Mouse (Mus musculus) neural tube, embryonic 11.5 days (tissue): Measurements from ENCODE around the gene Clpx. TPM values are rescaled to one million over a fixed set of nuclear protein-coding genes. Genes with fewer than 3 reads are reported as not detected.
"Not testable (repeated sequence)": the region's sequence is repeated elsewhere in the genome, so short reads cannot be mapped to it uniquely, and the experiment has no call there.

ENCODE experiments used
- ATAC-seq: fragments of 200-750 bp; cut with Nextera tagmentation; 2 replicates; pipeline ENCODE4 v1.8.0; 2017; ENCODE audit warnings: moderate number of reproducible peaks, mild to moderate bottlenecking, moderate TSS enrichment, moderate library complexity; ENCODE audit not compliant: insufficient read depth, low FRiP score, low TSS enrichment
- DNase-seq: peaks from one replicate; pipeline ENCODE4 v3.0.0-alpha.2; 2015; ENCODE audit warnings: low spot score
- H3K27ac ChIP-seq: fragments of 300-500 bp; sonication (generic); 2 replicates; pipeline ENCODE4 v1.5.1; 2014; ENCODE audit warnings: low read depth, mild to moderate bottlenecking, low read length
- H3K27me3 ChIP-seq: fragments of 300-500 bp; sonication (generic); 2 replicates; pipeline ENCODE4 v1.6.1; 2014; ENCODE audit warnings: mild to moderate bottlenecking, low read length, mixed read lengths; ENCODE audit not compliant: control insufficient read depth, insufficient read depth
- H3K36me3 ChIP-seq: fragments of 300-500 bp; sonication (generic); 2 replicates; pipeline ENCODE4 v1.6.1; 2014; ENCODE audit warnings: mild to moderate bottlenecking, low read length, moderate library complexity, mixed read lengths; ENCODE audit not compliant: control insufficient read depth, insufficient read depth
- H3K4me1 ChIP-seq: fragments of 300-500 bp; sonication (generic); 2 replicates; pipeline ENCODE4 v1.6.1; 2014; ENCODE audit warnings: low read length, mixed read lengths; ENCODE audit not compliant: control insufficient read depth, insufficient read depth
- H3K4me2 ChIP-seq: fragments of 300-500 bp; sonication (generic); 2 replicates; pipeline ENCODE4 v1.6.1; 2014; ENCODE audit warnings: low read depth, mild to moderate bottlenecking, moderate library complexity
- H3K4me3 ChIP-seq: fragments of 300-500 bp; sonication (generic); 2 replicates; pipeline ENCODE4 v1.5.1; 2014; ENCODE audit warnings: low read depth, low read length
- H3K9ac ChIP-seq: fragments of 300-500 bp; sonication (generic); 2 replicates; pipeline ENCODE4 v1.6.1; 2014; ENCODE audit warnings: mild to moderate bottlenecking, low read length
- H3K9me3 ChIP-seq: fragments of 300-500 bp; sonication (generic); 2 replicates; pipeline ENCODE4 v1.6.1; 2016; ENCODE audit warnings: low read length; ENCODE audit not compliant: control insufficient read depth
- WGBS: fragments of 180-500 bp; shearing (Covaris S2); extraction: QIAGEN DNeasy Blood & Tissue Kit; methylation state at CpG from one replicate; pipeline ENCODE4 v1.1.7; 2014; 5-methylcytosine and 5-hydroxymethylcytosine counted together
- polyA plus RNA-seq: library from polyadenylated mRNA; unstranded; fragments of >200 nt; fragmentation: Nextera tagmentation; extraction: Ambion mirVana; gene quantifications from 2 replicates; pipeline ENCODE4 v1.2.1, GENCODE M21; 2014

Gene Clpx
- polyA plus RNA-seq, 1 experiment from 2014 or later = 50.0 TPM

DNA sequence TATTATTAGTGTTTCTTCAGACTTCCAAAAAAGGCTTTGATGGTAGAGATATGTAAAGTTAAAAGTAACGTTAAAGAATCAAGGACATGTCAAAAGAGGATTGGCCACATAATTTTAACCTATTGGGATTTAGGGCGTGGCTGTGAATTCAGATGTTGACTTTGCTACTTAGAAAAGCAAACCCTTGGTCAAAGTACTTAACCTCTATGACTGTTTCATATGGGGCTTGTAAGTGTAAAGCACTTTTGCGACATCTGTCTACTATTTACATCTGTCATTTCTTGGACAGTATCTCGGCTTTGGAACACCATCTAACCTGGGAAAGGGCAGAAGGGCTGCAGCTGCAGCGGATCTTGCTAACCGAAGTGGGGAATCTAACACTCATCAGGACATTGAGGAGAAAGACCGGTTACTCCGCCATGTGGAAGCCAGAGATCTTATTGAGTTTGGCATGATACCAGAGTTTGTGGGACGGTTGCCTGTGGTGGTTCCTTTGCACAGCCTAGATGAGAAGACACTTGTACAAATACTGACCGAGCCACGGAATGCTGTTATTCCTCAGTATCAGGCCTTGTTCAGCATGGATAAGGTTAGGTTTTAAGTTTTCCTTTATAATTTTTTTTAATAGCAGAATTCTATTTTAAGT lies 28.3 kb downstream of the Clpx start:
- Histone ChIP-seq H3K9me3 (no peaks in the 10 kb centered on the region), H3K36me3 (peaks cover 8% of the 10 kb centered on the region), H3K4me2 (no peak overlapping the region), H3K9ac (no peak overlapping the region), H3K4me1 (no peaks in the 10 kb centered on the region), H3K4me3 (no peak overlapping the region), H3K27me3 (no peaks in the 10 kb centered on the region), H3K27ac (no peak overlapping the region)
- 92% methylated on average over 11 of the region's 11 CpGs for WGBS
- ATAC-seq (no peak), DNase-seq (no peak)

DNA sequence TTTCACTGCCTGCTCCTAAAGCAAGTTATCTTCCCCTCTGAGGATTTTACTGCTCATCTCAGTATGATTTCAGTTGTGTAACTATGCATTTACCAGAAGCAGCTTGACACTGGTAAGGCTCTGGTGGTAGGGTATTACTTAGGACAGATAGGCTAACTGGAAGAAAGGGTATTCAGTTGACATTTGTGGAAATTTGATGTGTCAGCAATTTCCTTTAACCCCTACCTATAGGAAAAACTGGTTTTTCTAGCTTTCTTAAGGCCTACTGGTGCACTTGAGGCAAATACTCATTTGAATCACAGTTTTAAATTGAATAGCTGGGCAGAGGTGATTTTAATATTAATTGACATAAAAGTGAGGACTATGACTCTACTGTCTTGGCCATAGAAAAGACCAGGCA lies 31.9 kb downstream of the Clpx start:
- DNase-seq (no peak), ATAC-seq (no peak)
- no peak overlapping the region for H3K27ac ChIP-seq
- no peaks in the 10 kb centered on the region for H3K9me3 ChIP-seq
- H3K9ac ChIP-seq = no peak overlapping the region
- no peaks in the 10 kb centered on the region for H3K4me1 ChIP-seq
- no peaks in the 10 kb centered on the region for H3K27me3 ChIP-seq
- H3K4me3 ChIP-seq = no peak overlapping the region
- peaks cover 11% of the 10 kb centered on the region for H3K36me3 ChIP-seq
- no peak overlapping the region for H3K4me2 ChIP-seq

- H3K4me2 ChIP-seq = no peak overlapping the region
- WGBS = 91% methylated on average over 2 of the region's 2 CpGs
- ATAC-seq (no peak), DNase-seq (no peak)
- no peaks in the 10 kb centered on the region for H3K9me3 ChIP-seq
- H3K4me1 ChIP-seq = no peaks in the 10 kb centered on the region
- H3K27ac ChIP-seq = no peak overlapping the region
- no peak overlapping the region for H3K4me3 ChIP-seq
- H3K36me3 ChIP-seq = peaks cover 11% of the 10 kb centered on the region
- H3K27me3 ChIP-seq = no peaks in the 10 kb centered on the region
- H3K9ac ChIP-seq = no peak overlapping the region
These were observed 33.3 kb downstream of the Clpx start for GRCm38 (mm10) chr9:65327371-65327770.

GRCm38 (mm10) chr9:65333958-65334357 lies 39.9 kb downstream of the Clpx start:
- no peak overlapping the region for H3K4me2 ChIP-seq
- DNase-seq = no peak
- no peaks in the 10 kb centered on the region for H3K9me3 ChIP-seq
- ATAC-seq = no peak
- 83% methylated on average over 5 of the region's 5 CpGs for WGBS
- H3K36me3 ChIP-seq = no peaks in the 10 kb centered on the region
- no peak overlapping the region for H3K27ac ChIP-seq
- H3K27me3 ChIP-seq = no peaks in the 10 kb centered on the region
- no peaks in the 10 kb centered on the region for H3K4me1 ChIP-seq
- H3K4me3 ChIP-seq = no peak overlapping the region
- H3K9ac ChIP-seq = no peak overlapping the region

GRCm38 (mm10) chr9:65339146-65339545 lies 45.1 kb downstream of the Clpx start:
- no peak for ATAC-seq
- 85% methylated on average over 4 of the region's 4 CpGs for WGBS
- H3K9ac ChIP-seq = no peak overlapping the region
- no peaks in the 10 kb centered on the region for H3K9me3 ChIP-seq
- no peak overlapping the region for H3K27ac ChIP-seq
- no peak for DNase-seq
- no peaks in the 10 kb centered on the region for H3K36me3 ChIP-seq
- no peak overlapping the region for H3K4me3 ChIP-seq
- H3K4me2 ChIP-seq = no peak overlapping the region
- H3K27me3 ChIP-seq = no peaks in the 10 kb centered on the region
- H3K4me1 ChIP-seq = no peaks in the 10 kb centered on the region

- no peak overlapping the region for H3K27ac ChIP-seq
- H3K4me3 ChIP-seq = no peak overlapping the region
- ATAC-seq (no peak), DNase-seq (no peak)
- H3K9me3 ChIP-seq = no peaks in the 10 kb centered on the region
- 78% methylated on average over 2 of the region's 2 CpGs for WGBS
- H3K9ac ChIP-seq = no peak overlapping the region
- H3K36me3 ChIP-seq = no peaks in the 10 kb centered on the region
- no peak overlapping the region for H3K4me2 ChIP-seq
- H3K4me1 ChIP-seq = no peaks in the 10 kb centered on the region
- no peaks in the 10 kb centered on the region for H3K27me3 ChIP-seq
These were observed 46.4 kb downstream of the Clpx start for GRCm38 (mm10) chr9:65340414-65340813.

GRCm38 (mm10) chr9:65345439-65345838 lies 51.4 kb downstream of the Clpx start:
- Histone ChIP-seq H3K4me2 (peak overlapping the region; percentile 92), H3K27ac (peak overlapping the region; percentile 91; the same call in 1 of the 2 replicates), H3K9ac (peak overlapping the region; percentile 93), H3K4me3 (peak overlapping the region; percentile 99), H3K4me1 (peaks cover 11% of the 10 kb centered on the region)
- not testable (repeated sequence) for H3K36me3 ChIP-seq, H3K9me3 ChIP-seq, DNase-seq, ATAC-seq, H3K27me3 ChIP-seq
- 70% methylated on average over 11 of the region's 11 CpGs for WGBS

DNA sequence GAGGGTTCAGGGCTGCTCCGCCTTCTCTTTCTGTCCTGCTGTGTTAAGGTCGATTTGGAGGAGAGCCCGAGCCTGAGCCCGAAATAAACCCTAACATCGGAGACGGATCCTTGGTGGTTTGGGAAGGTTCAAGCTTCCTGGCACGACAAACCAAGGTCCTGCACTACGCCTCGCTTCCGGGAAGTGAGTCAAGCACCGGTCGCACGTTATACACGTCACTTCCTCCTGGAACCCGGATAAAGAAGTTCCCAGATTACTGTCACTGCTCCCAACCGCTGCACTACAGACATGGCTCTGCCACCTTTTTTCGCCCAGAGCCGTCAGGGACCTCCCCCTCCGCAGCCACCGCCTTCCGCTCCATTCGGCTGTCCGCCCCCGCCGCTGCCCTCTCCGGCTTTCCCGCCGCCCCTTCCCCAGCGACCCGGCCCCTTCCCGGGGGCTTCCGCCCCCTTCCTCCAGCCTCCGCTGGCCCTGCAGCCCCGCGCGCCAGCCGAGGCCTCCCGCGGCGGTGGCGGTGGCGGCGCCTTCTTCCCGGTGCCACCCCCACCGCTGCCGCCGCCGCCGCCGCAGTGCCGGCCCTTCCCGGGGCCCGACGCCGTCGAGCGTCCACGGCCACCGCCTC lies 51.9 kb downstream of the Clpx start, which contains the start of gene Pdcd7:
TSS of gene Pdcd7 (plus strand) at position 251 of the 622 bp plus-strand sequence.
- peak; percentile 95 for DNase-seq
- peaks cover 11% of the 10 kb centered on the region for H3K4me1 ChIP-seq
- peak within 1 kb of the TSS; percentile 92 for H3K4me2 ChIP-seq
- peak within 1 kb of the TSS; percentile 99 for H3K4me3 ChIP-seq
- H3K27ac ChIP-seq = peak within 1 kb of the TSS; percentile 91
- no peaks in the 10 kb centered on the region for H3K9me3 ChIP-seq
- WGBS = under 1% methylated on average over 51 of the region's 59 CpGs
- H3K9ac ChIP-seq = peak within 1 kb of the TSS; percentile 93
- ATAC-seq = peak; percentile 95
- H3K36me3 ChIP-seq = no peaks in the 10 kb centered on the region
- no peaks in the 10 kb centered on the region for H3K27me3 ChIP-seq
